ENCODE assay signal across 25 mouse cellular contexts in genomic region chr1:93669941-93670340, GRCm38 (mm10). TPM values are rescaled to one million over a fixed set of nuclear protein-coding genes. Genes with fewer than 3 reads are reported as not detected.
DNase-seq lines count a peak whose midpoint lies in the region; ATAC-seq lines count a peak whose summit lies in the region.
"Had no signal": no experiment of that assay in that cellular context is flagged by ENCODE, and none has a peak within 500 bp of the region (broad histone marks: within the 10 kb centered on the region; RNA-seq: fewer than 3 reads in every experiment).

No protein-coding gene starts in this region.

- H3K9ac ChIP-seq in hindbrain, embryonic 16.5 days (ENCODE audit: low read depth, low read length) = no peak overlapping the region
- H3K9ac ChIP-seq: embryonic facial prominence, embryonic 13.5 days; hindbrain, embryonic 14.5 days had no signal

- H3K9me3 ChIP-seq in hindbrain, embryonic 10.5 days = no peaks in the 10 kb centered on the region
- H3K9me3 ChIP-seq in hindbrain, embryonic 16.5 days (ENCODE audit: control insufficient read depth, low read length) = no peaks in the 10 kb centered on the region
- H3K9me3 ChIP-seq: embryonic facial prominence, embryonic 10.5 days; embryonic facial prominence, embryonic 13.5 days; forebrain, embryonic 12.5 days; heart, embryonic 15.5 days had no signal

- no peak overlapping the region for H3K4me3 ChIP-seq in hindbrain, embryonic 10.5 days
- no peak overlapping the region for H3K4me3 ChIP-seq in hindbrain, embryonic 16.5 days (ENCODE audit: low read length)
- H3K4me3 ChIP-seq: embryonic facial prominence, embryonic 13.5 days; erythroblast, embryonic 14.5 days had no signal

- H3K27me3 ChIP-seq in hindbrain, embryonic 10.5 days (ENCODE audit: insufficient read depth, poor library complexity, severe bottlenecking) = peaks cover 3% of the 10 kb centered on the region; the same call in 1 of the 2 replicates
- H3K27me3 ChIP-seq in hindbrain, embryonic 16.5 days (replicated peaks; ENCODE audit: control insufficient read depth, insufficient read depth, low read length) = no peaks in the 10 kb centered on the region
- H3K27me3 ChIP-seq: embryonic facial prominence, embryonic 13.5 days; forebrain, embryonic 12.5 days; heart, embryonic 15.5 days had no signal

- H3K4me2 ChIP-seq in hindbrain, embryonic 16.5 days (ENCODE audit: low read length) = no peak overlapping the region

- H3K4me1 ChIP-seq in hindbrain, embryonic 10.5 days (replicated peaks) = peaks cover 23% of the 10 kb centered on the region
- H3K4me1 ChIP-seq in hindbrain, embryonic 16.5 days (ENCODE audit: control insufficient read depth, insufficient read depth, low read depth, low read length) = no peaks in the 10 kb centered on the region

- H3K36me3 ChIP-seq in hindbrain, embryonic 10.5 days = no peaks in the 10 kb centered on the region
- H3K36me3 ChIP-seq in hindbrain, embryonic 16.5 days (ENCODE audit: control insufficient read depth, insufficient read depth, low read length) = no peaks in the 10 kb centered on the region
- H3K36me3 ChIP-seq: embryonic facial prominence, embryonic 10.5 days; embryonic facial prominence, embryonic 13.5 days; forebrain, embryonic 12.5 days; heart, embryonic 15.5 days had no signal

- no peak for ATAC-seq in hindbrain, embryonic 16.5 days
- ATAC-seq: CD4-positive, CD25-positive, alpha-beta regulatory T cell, adult 4 months had no signal

- DNase-seq in hindbrain, embryonic 10.5 days (ENCODE audit: low spot score) = no peak
- peak; percentile 57 for DNase-seq in retina, adult 2 months (ENCODE audit: low read depth, low spot score)
- DNase-seq in retina, embryonic 14.5 days (ENCODE audit: low spot score) = no peak
- peak; percentile 38 for DNase-seq in retina, postnatal 7 days (ENCODE audit: low read depth, low spot score)
- no peak for DNase-seq in frontal cortex, postnatal 36 days (ENCODE audit: low spot score in 2 of 2)
- DNase-seq: adrenal gland, adult 2 months; adrenal gland, postnatal 14 days; cerebellum, adult 11 months; cerebellum, adult 2 months; cerebellum, adult 9-11 months; cerebellum, postnatal 36 days; embryo, embryonic 11 days; gastrocnemius, adult 2 months; gastrocnemius, postnatal 14 days; heart, adult 11 months; heart, postnatal 10 days; heart, postnatal 36 days had no signal

- H3K27ac ChIP-seq in hindbrain, embryonic 10.5 days = 0 out of 2 replicates have a peak overlapping the region, but pooled peaks have one; percentile 90
- no peak overlapping the region for H3K27ac ChIP-seq in hindbrain, embryonic 16.5 days (ENCODE audit: low read depth, low read length)
- H3K27ac ChIP-seq: embryonic facial prominence, embryonic 13.5 days; forebrain, embryonic 12.5 days; gastrocnemius, adult 2 months; hindbrain, embryonic 14.5 days had no signal

RNA-seq across cellular contexts. Expression of gene Stk25, which starts 11.5 kb away (rescaled TPM):
- polyA plus RNA-seq in hindbrain, embryonic 10.5 days (2016; fragmentation: Nextera tagmentation; extraction: Ambion mirVana) = 177 and 215 TPM in 2 replicates
- polyA plus RNA-seq in hindbrain, embryonic 16.5 days (2015; fragmentation: Nextera tagmentation; extraction: Ambion mirVana) = 347 and 377 TPM in 2 replicates

RNA-seq across cellular contexts. Expression of gene Bok, which starts 15.5 kb away (rescaled TPM):
- 38.7 and 41.6 TPM in 2 replicates for polyA plus RNA-seq in hindbrain, embryonic 10.5 days (2016; fragmentation: Nextera tagmentation; extraction: Ambion mirVana)
- 102 and 109 TPM in 2 replicates for polyA plus RNA-seq in hindbrain, embryonic 16.5 days (2015; fragmentation: Nextera tagmentation; extraction: Ambion mirVana)
- polyA plus RNA-seq: CD4-positive, CD25-positive, alpha-beta regulatory T cell, adult 4 months; erythroblast, embryonic 14.5 days had no signal

Comparison
In these comparisons a context has a peak if more than half of its experiments do, and no peak if none do; other contexts are left out.
1. DNase-seq: peak in retina, adult 2 months (single experiment) and retina, postnatal 7 days (single experiment); none in hindbrain, embryonic 10.5 days (single experiment), retina, embryonic 14.5 days (single experiment) and frontal cortex, postnatal 36 days (0 of 2).